18 mouse cellular contexts compared by ENCODE assay signal in genomic region chr10:66969581-66969980, GRCm38 (mm10).
"Had no signal": no experiment of that assay in that cellular context is flagged by ENCODE, and none has a peak within 500 bp of the region (broad histone marks: within the 10 kb centered on the region; RNA-seq: fewer than 3 reads in every experiment).

No protein-coding gene starts in this region.

- H3K9me3 ChIP-seq: kidney, embryonic 15.5 days; liver, embryonic 13.5 days; lung, embryonic 15.5 days; midbrain, embryonic 12.5 days had no signal

- H3K4me1 ChIP-seq: liver, embryonic 13.5 days; megakaryocyte, embryonic 14.5 days had no signal

- ATAC-seq: liver, postnatal 0 days had no signal

- H3K27me3 ChIP-seq: kidney, embryonic 15.5 days; limb, embryonic 12.5 days; liver, embryonic 13.5 days; lung, embryonic 15.5 days; megakaryocyte, embryonic 14.5 days; midbrain, embryonic 12.5 days had no signal

- H3K4me2 ChIP-seq: kidney, embryonic 15.5 days; limb, embryonic 12.5 days; liver, embryonic 13.5 days; lung, embryonic 15.5 days; midbrain, embryonic 12.5 days had no signal

- H3K4me3 ChIP-seq: kidney, embryonic 15.5 days; limb, embryonic 12.5 days; liver, embryonic 13.5 days; lung, embryonic 15.5 days; megakaryocyte, embryonic 14.5 days; midbrain, embryonic 12.5 days had no signal

- DNase-seq: kidney, adult 18-20 months; kidney, postnatal 25 days; layer of hippocampus, adult 9-11 months; layer of hippocampus, postnatal 36 days; liver; liver, embryonic 13.5 days; liver, postnatal 0 days; lung, postnatal 14 days; retina, postnatal 1 day; right cerebral cortex, postnatal 4 days; spleen, adult 18-20 months; thymus, postnatal 36 days had no signal

- H3K36me3 ChIP-seq: kidney, embryonic 15.5 days; limb, embryonic 12.5 days; liver, embryonic 13.5 days; lung, embryonic 15.5 days; midbrain, embryonic 12.5 days had no signal

- H3K9ac ChIP-seq: kidney, embryonic 15.5 days; limb, embryonic 12.5 days; liver, embryonic 13.5 days; liver, postnatal 0 days; lung, embryonic 15.5 days; midbrain, embryonic 12.5 days had no signal

- H3K27ac ChIP-seq: kidney, embryonic 15.5 days; limb, embryonic 12.5 days; liver, embryonic 13.5 days; lung, embryonic 15.5 days; macrophage; midbrain, embryonic 12.5 days had no signal
